Mouse (Mus musculus) spleen, adult 2 months (tissue): Measurements from ENCODE around the gene Nhlh1. TPM values are rescaled to one million over a fixed set of nuclear protein-coding genes. Genes with fewer than 3 reads are reported as not detected.
A peak's percentile ranks its signal among the peaks of the same experiment; 100 is the strongest.

Source experiments
- DNase-seq, 2 experiments: peaks; one replicate each; pipeline versions ENCODE4 v3.0.0 to v3.0.0-alpha.2; 2012 to 2021; ENCODE audit warnings: low spot score in 2 of 2, low read depth in 1 of 2
- H3K27ac ChIP-seq: fragments of 200-500 bp; 2 replicates; pipeline ENCODE4 v1.5.1; 2012; ENCODE audit warnings: low read length, inconsistent platforms; ENCODE audit not compliant: insufficient read depth
- H3K27me3 ChIP-seq: fragments of 200-500 bp; 2 replicates; pipeline ENCODE4 v1.6.1; 2012; ENCODE audit warnings: mild to moderate bottlenecking, moderate library complexity, low read length, inconsistent platforms; ENCODE audit not compliant: control insufficient read depth, insufficient read depth
- H3K36me3 ChIP-seq: fragments of 200-500 bp; 2 replicates; pipeline ENCODE4 v1.6.1; 2012; ENCODE audit warnings: mild to moderate bottlenecking, low read length, inconsistent platforms; ENCODE audit not compliant: control insufficient read depth, insufficient read depth
- H3K4me1 ChIP-seq: fragments of 200-500 bp; 2 replicates; pipeline ENCODE4 v1.6.1; 2011; ENCODE audit warnings: inconsistent platforms; ENCODE audit not compliant: control insufficient read depth, insufficient read depth, insufficient read length
- H3K4me3 ChIP-seq: fragments of 200-500 bp; 2 replicates; pipeline ENCODE4 v1.5.1; 2011; ENCODE audit warnings: mild to moderate bottlenecking, inconsistent platforms; ENCODE audit not compliant: insufficient read depth, insufficient read length; ENCODE audit errors: extremely low read depth
- CTCF ChIP-seq: fragments of 200-500 bp; IDR thresholded peaks from 2 replicates; pipeline ENCODE4 v1.5.1; 2011; ENCODE audit warnings: mild to moderate bottlenecking, inconsistent platforms; ENCODE audit not compliant: insufficient read depth, insufficient read length, insufficient replicate concordance; ENCODE audit errors: extremely low read depth
- POLR2A ChIP-seq: fragments of 200-500 bp; IDR thresholded peaks from 2 replicates; pipeline ENCODE4 v1.6.1; 2011; ENCODE audit warnings: low read depth, low read length, inconsistent platforms
- WGBS: fragments of 180-500 bp; shearing (Covaris S2); methylation state at CpG from one replicate; pipeline ENCODE4 v1.1.7; 2018; 5-methylcytosine and 5-hydroxymethylcytosine counted together
- polyA plus RNA-seq: library from polyadenylated mRNA; depleted of rRNA; stranded (reverse); fragments of >200 nt; gene quantifications from 2 replicates; pipeline ENCODE4 v1.2.3, GENCODE M21; 2012

Nhlh1 gene
- polyA plus RNA-seq, 1 experiment: not detected

GRCm38 (mm10) chr1:172029914-172030313, 27.5 kb downstream of the Nhlh1 start:
- WGBS: 89% methylated on average over 2 of the region's 2 CpGs
- H3K36me3 ChIP-seq: no peaks in the 10 kb centered on the region
- H3K27me3 ChIP-seq: peaks cover 3% of the 10 kb centered on the region
- no peak overlapping the region for H3K4me3 ChIP-seq
- H3K27ac ChIP-seq: no peak overlapping the region
- no peak for DNase-seq
- TF ChIP-seq POLR2A: no peak
- TF ChIP-seq CTCF: no peak
- peaks cover 10% of the 10 kb centered on the region; the same call in 1 of the 2 replicates for H3K4me1 ChIP-seq

GRCm38 (mm10) chr1:172028394-172029275, 28.7 kb downstream of the Nhlh1 start, which contains the start of gene Vangl2:
TSS of gene Vangl2 (minus strand) at chr1:172028444.
- 92% methylated on average over 21 of the region's 21 CpGs for WGBS
- Histone ChIP-seq H3K4me3 (peak within 1 kb of the TSS; percentile 77; the same call in 1 of the 2 replicates), H3K4me1 (peaks cover 10% of the 10 kb centered on the region; the same call in 1 of the 2 replicates), H3K27ac (no peak within 1 kb of the TSS), H3K36me3 (no peaks in the 10 kb centered on the region), H3K27me3 (peaks cover 3% of the 10 kb centered on the region)
- DNase-seq: no peak
- TF ChIP-seq CTCF (no peak), POLR2A (no peak)

- Histone ChIP-seq H3K4me1 (peaks cover 10% of the 10 kb centered on the region; the same call in 1 of the 2 replicates), H3K27me3 (peaks cover 3% of the 10 kb centered on the region), H3K27ac (no peak overlapping the region), H3K4me3 (no peak overlapping the region), H3K36me3 (no peaks in the 10 kb centered on the region)
- TF ChIP-seq CTCF (no peak), POLR2A (no peak)
- WGBS: 82% methylated on average over 10 of the region's 10 CpGs
- no peak for DNase-seq
These were observed 29.6 kb downstream of the Nhlh1 start for GRCm38 (mm10) chr1:172027809-172028102.

- peak; percentile 34 to 78 for DNase-seq
- Histone ChIP-seq H3K27me3 (peaks cover 3% of the 10 kb centered on the region), H3K27ac (peak overlapping the region; percentile 26), H3K36me3 (no peaks in the 10 kb centered on the region), H3K4me3 (peak overlapping the region; percentile 77), H3K4me1 (peaks cover 10% of the 10 kb centered on the region; the same call in 1 of the 2 replicates)
- 7% methylated on average over 48 of the region's 54 CpGs for WGBS
- no peak for TF ChIP-seq CTCF
- TF ChIP-seq POLR2A: no peak
These were observed 30.2 kb downstream of the Nhlh1 start for GRCm38 (mm10) chr1:172027010-172027808.

GRCm38 (mm10) chr1:172026201-172026901, 31.0 kb downstream of the Nhlh1 start:
- peak overlapping the region; percentile 77 for H3K4me3 ChIP-seq
- peaks cover 3% of the 10 kb centered on the region for H3K27me3 ChIP-seq
- H3K36me3 ChIP-seq: no peaks in the 10 kb centered on the region
- 9% methylated on average over 23 of the region's 23 CpGs for WGBS
- H3K4me1 ChIP-seq: peaks cover 10% of the 10 kb centered on the region; the same call in 1 of the 2 replicates
- no peak for DNase-seq
- TF ChIP-seq POLR2A (no peak), CTCF (no peak)
- H3K27ac ChIP-seq: no peak overlapping the region

GRCm38 (mm10) chr1:172025201-172025904, 32.0 kb downstream of the Nhlh1 start:
- H3K27me3 ChIP-seq: peaks cover 3% of the 10 kb centered on the region
- 82% methylated on average over 8 of the region's 8 CpGs for WGBS
- DNase-seq: no peak
- no peaks in the 10 kb centered on the region for H3K36me3 ChIP-seq
- TF ChIP-seq CTCF (no peak), POLR2A (no peak)
- no peak overlapping the region for H3K27ac ChIP-seq
- H3K4me1 ChIP-seq: peaks cover 10% of the 10 kb centered on the region; the same call in 1 of the 2 replicates
- no peak overlapping the region for H3K4me3 ChIP-seq
